Mouse (Mus musculus): ENCODE measurements around the gene Pik3r1.

DNA sequence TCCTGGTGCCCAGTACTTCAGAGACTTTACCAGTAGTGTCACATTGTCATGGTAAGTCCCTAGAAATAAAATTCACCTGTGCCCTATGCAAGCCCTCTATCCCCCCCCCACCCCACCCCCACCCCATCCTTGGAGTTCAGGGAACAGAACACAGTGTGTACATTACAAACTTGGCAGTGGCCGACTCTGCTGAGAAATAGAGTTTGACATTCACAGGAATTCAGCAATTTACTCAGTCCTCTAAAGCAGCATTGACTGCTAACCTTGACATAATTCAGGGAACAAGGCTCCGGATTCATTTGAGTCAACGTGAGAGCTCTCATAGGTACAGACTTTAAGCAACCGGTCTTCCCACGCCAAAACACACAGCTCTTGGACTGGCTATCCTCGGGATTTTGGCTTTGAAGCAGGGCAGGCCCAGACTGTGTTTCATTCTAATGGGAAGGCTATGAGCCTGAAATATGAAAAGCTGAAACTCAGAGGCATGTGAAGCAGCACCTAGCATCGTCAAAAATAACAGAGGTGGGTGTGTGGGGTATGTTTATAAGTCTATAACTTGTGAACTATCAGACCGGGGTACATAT, 21.9 kb downstream of the Pik3r1 start:
- TF ChIP-seq HCFC1 (IDR thresholded peaks at IDR 0.05; ENCODE audit: borderline replicate concordance, insufficient read depth, low read length) (no peak), MAFK (IDR thresholded peaks at IDR 0.05; ENCODE audit: insufficient read depth, low read depth, low read length) (no peak), ZC3H11A (IDR thresholded peaks at IDR 0.05; ENCODE audit: borderline replicate concordance, low read depth, low read length) (no peak)

All from ES-E14 (cell line).